Mouse (Mus musculus) hindbrain, embryonic 16.5 days (tissue): ENCODE results near the gene Gm42906. TPM values are rescaled to one million over a fixed set of nuclear protein-coding genes. Genes with fewer than 3 reads are reported as not detected.

Source experiments
- polyA plus RNA-seq: library from polyadenylated mRNA; unstranded; fragments of >200 nt; fragmentation: Nextera tagmentation; extraction: Ambion mirVana; gene quantifications from 2 replicates; pipeline ENCODE4 v1.2.1, GENCODE M21; 2015

The Gm42906 gene
- polyA plus RNA-seq, 1 experiment from 2014 or later = not detected

Other genes starting within 250 kb of the Gm42906 start
- 5.9 and 6.1 TPM in 2 replicates for gene Stard13, start 194.3 kb downstream of the Gm42906 start, polyA plus RNA-seq
- 0.06 TPM in 1 of 2 replicates, not detected in the other for gene Vmn2r18, start 177.9 kb upstream of the Gm42906 start, polyA plus RNA-seq
- gene Rfc3, start 223.1 kb upstream of the Gm42906 start, polyA plus RNA-seq = 56.5 and 58.1 TPM in 2 replicates